Mouse (Mus musculus): ENCODE results near the gene Gpc6. TPM values are rescaled to one million over a fixed set of nuclear protein-coding genes. Genes with fewer than 3 reads are reported as not detected.

The Gpc6 gene
- polyA plus RNA-seq, 1 experiment from 2014 or later, result 18.8 TPM

- H3K4me3 ChIP-seq (ENCODE audit: low read depth, low read length), result no peak overlapping the region
- H3K27ac ChIP-seq (ENCODE audit: low read depth, low read length), result no peak overlapping the region
- H3K4me2 ChIP-seq, result no peak overlapping the region
- ATAC-seq (replicated peaks; ENCODE audit: low FRiP score), result no peak
- no peaks in the 10 kb centered on the region for H3K27me3 ChIP-seq (replicated peaks; ENCODE audit: control insufficient read depth, insufficient read depth, low read length)
- H3K9me3 ChIP-seq (ENCODE audit: control insufficient read depth, low read length), result no peaks in the 10 kb centered on the region
- no peak overlapping the region for H3K9ac ChIP-seq (ENCODE audit: low read depth, low read length)
- H3K4me1 ChIP-seq (replicated peaks; ENCODE audit: control insufficient read depth, insufficient read depth, low read length), result no peaks in the 10 kb centered on the region
- no peaks in the 10 kb centered on the region for H3K36me3 ChIP-seq (ENCODE audit: control insufficient read depth, insufficient read depth, low read length)
- WGBS, result 61% methylated on average over 3 of the region's 3 CpGs
- DNase-seq (ENCODE audit: low spot score), result no peak
Measured at GRCm38 (mm10) chr14:117882222-117882621, 957.1 kb downstream of the Gpc6 start.

- Histone ChIP-seq H3K27me3 (replicated peaks; ENCODE audit: control insufficient read depth, insufficient read depth, low read length) (no peaks in the 10 kb centered on the region), H3K9ac (ENCODE audit: low read depth, low read length) (no peak overlapping the region), H3K4me1 (replicated peaks; ENCODE audit: control insufficient read depth, insufficient read depth, low read length) (no peaks in the 10 kb centered on the region), H3K4me3 (ENCODE audit: low read depth, low read length) (no peak overlapping the region), H3K4me2 (no peak overlapping the region), H3K27ac (ENCODE audit: low read depth, low read length) (no peak overlapping the region), H3K9me3 (ENCODE audit: control insufficient read depth, low read length) (no peaks in the 10 kb centered on the region), H3K36me3 (ENCODE audit: control insufficient read depth, insufficient read depth, low read length) (no peaks in the 10 kb centered on the region)
- ATAC-seq (replicated peaks; ENCODE audit: low FRiP score), result no peak
- no peak for DNase-seq (ENCODE audit: low spot score)
- WGBS, result 55% methylated on average over 2 of the region's 2 CpGs
Measured at GRCm38 (mm10) chr14:117889653-117890052, 964.5 kb downstream of the Gpc6 start.

GRCm38 (mm10) chr14:117891426-117891825 is 966.3 kb downstream of the Gpc6 start:
- Histone ChIP-seq H3K4me3 (ENCODE audit: low read depth, low read length) (no peak overlapping the region), H3K27ac (ENCODE audit: low read depth, low read length) (no peak overlapping the region), H3K9me3 (ENCODE audit: control insufficient read depth, low read length) (no peaks in the 10 kb centered on the region), H3K9ac (ENCODE audit: low read depth, low read length) (no peak overlapping the region), H3K4me2 (no peak overlapping the region), H3K36me3 (ENCODE audit: control insufficient read depth, insufficient read depth, low read length) (no peaks in the 10 kb centered on the region), H3K4me1 (replicated peaks; ENCODE audit: control insufficient read depth, insufficient read depth, low read length) (no peaks in the 10 kb centered on the region), H3K27me3 (replicated peaks; ENCODE audit: control insufficient read depth, insufficient read depth, low read length) (no peaks in the 10 kb centered on the region)
- DNase-seq (ENCODE audit: low spot score) (no peak), ATAC-seq (replicated peaks; ENCODE audit: low FRiP score) (no peak)
- WGBS, result 74% methylated on average over 7 of the region's 7 CpGs

- DNase-seq (ENCODE audit: low spot score) (no peak), ATAC-seq (replicated peaks; ENCODE audit: low FRiP score) (no peak)
- H3K27ac ChIP-seq (ENCODE audit: low read depth, low read length), result no peak overlapping the region
- no peak overlapping the region for H3K9ac ChIP-seq (ENCODE audit: low read depth, low read length)
- H3K9me3 ChIP-seq (ENCODE audit: control insufficient read depth, low read length), result no peaks in the 10 kb centered on the region
- no peaks in the 10 kb centered on the region for H3K36me3 ChIP-seq (ENCODE audit: control insufficient read depth, insufficient read depth, low read length)
- H3K4me1 ChIP-seq (replicated peaks; ENCODE audit: control insufficient read depth, insufficient read depth, low read length), result no peaks in the 10 kb centered on the region
- H3K4me2 ChIP-seq, result no peak overlapping the region
- H3K27me3 ChIP-seq (replicated peaks; ENCODE audit: control insufficient read depth, insufficient read depth, low read length), result no peaks in the 10 kb centered on the region
- WGBS, result 84% methylated on average over 4 of the region's 4 CpGs
- H3K4me3 ChIP-seq (ENCODE audit: low read depth, low read length), result no peak overlapping the region
Measured at GRCm38 (mm10) chr14:117892026-117892425, 966.9 kb downstream of the Gpc6 start.

GRCm38 (mm10) chr14:117894869-117895538 is 969.9 kb downstream of the Gpc6 start:
- no peak for DNase-seq (ENCODE audit: low spot score)
- no peaks in the 10 kb centered on the region for H3K36me3 ChIP-seq (ENCODE audit: control insufficient read depth, insufficient read depth, low read length)
- 84% methylated on average over 10 of the region's 10 CpGs for WGBS
- H3K4me1 ChIP-seq (replicated peaks; ENCODE audit: control insufficient read depth, insufficient read depth, low read length), result no peaks in the 10 kb centered on the region
- H3K4me3 ChIP-seq (ENCODE audit: low read depth, low read length), result no peak overlapping the region
- no peak overlapping the region for H3K9ac ChIP-seq (ENCODE audit: low read depth, low read length)
- ATAC-seq (replicated peaks; ENCODE audit: low FRiP score), result no peak
- no peak overlapping the region for H3K27ac ChIP-seq (ENCODE audit: low read depth, low read length)
- no peaks in the 10 kb centered on the region for H3K9me3 ChIP-seq (ENCODE audit: control insufficient read depth, low read length)
- H3K27me3 ChIP-seq (replicated peaks; ENCODE audit: control insufficient read depth, insufficient read depth, low read length), result no peaks in the 10 kb centered on the region
- no peak overlapping the region for H3K4me2 ChIP-seq

GRCm38 (mm10) chr14:117895539-117895912 is 970.4 kb downstream of the Gpc6 start:
- Histone ChIP-seq H3K36me3 (ENCODE audit: control insufficient read depth, insufficient read depth, low read length) (no peaks in the 10 kb centered on the region), H3K9me3 (ENCODE audit: control insufficient read depth, low read length) (no peaks in the 10 kb centered on the region), H3K4me2 (no peak overlapping the region), H3K27me3 (replicated peaks; ENCODE audit: control insufficient read depth, insufficient read depth, low read length) (no peaks in the 10 kb centered on the region), H3K27ac (ENCODE audit: low read depth, low read length) (no peak overlapping the region), H3K4me1 (replicated peaks; ENCODE audit: control insufficient read depth, insufficient read depth, low read length) (no peaks in the 10 kb centered on the region), H3K9ac (ENCODE audit: low read depth, low read length) (no peak overlapping the region), H3K4me3 (ENCODE audit: low read depth, low read length) (no peak overlapping the region)
- no peak for ATAC-seq (replicated peaks; ENCODE audit: low FRiP score)
- WGBS, result 87% methylated on average over 16 of the region's 16 CpGs
- DNase-seq (ENCODE audit: low spot score), result no peak

DNA sequence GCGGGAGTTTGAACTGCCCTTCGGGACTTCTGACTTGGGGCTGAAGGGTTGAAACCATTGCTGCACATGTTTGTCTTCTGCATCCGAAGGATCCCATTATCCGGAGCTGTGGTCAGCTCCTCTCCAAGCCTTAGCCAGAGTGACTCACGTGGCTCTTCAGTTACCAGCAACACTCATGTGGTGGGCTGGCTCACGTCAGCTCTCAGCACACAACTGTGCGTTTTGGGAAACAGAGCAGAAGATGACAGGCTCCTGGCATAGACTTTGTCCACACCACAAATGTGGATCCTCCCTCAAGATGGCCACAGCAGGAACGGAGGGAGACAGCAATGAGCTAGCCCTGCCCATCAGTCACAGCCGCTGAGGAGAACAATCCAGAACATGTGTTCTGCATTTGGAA is 979.2 kb downstream of the Gpc6 start:
- no peak for DNase-seq (ENCODE audit: low spot score)
- H3K4me1 ChIP-seq (replicated peaks; ENCODE audit: control insufficient read depth, insufficient read depth, low read length), result peaks cover 5% of the 10 kb centered on the region
- no peak for ATAC-seq (replicated peaks; ENCODE audit: low FRiP score)
- no peaks in the 10 kb centered on the region for H3K9me3 ChIP-seq (ENCODE audit: control insufficient read depth, low read length)
- no peak overlapping the region for H3K4me3 ChIP-seq (ENCODE audit: low read depth, low read length)
- H3K36me3 ChIP-seq (ENCODE audit: control insufficient read depth, insufficient read depth, low read length), result no peaks in the 10 kb centered on the region
- no peaks in the 10 kb centered on the region for H3K27me3 ChIP-seq (replicated peaks; ENCODE audit: control insufficient read depth, insufficient read depth, low read length)
- no peak overlapping the region for H3K27ac ChIP-seq (ENCODE audit: low read depth, low read length)
- 76% methylated on average over 9 of the region's 9 CpGs for WGBS
- H3K4me2 ChIP-seq, result no peak overlapping the region
- H3K9ac ChIP-seq (ENCODE audit: low read depth, low read length), result no peak overlapping the region

DNA sequence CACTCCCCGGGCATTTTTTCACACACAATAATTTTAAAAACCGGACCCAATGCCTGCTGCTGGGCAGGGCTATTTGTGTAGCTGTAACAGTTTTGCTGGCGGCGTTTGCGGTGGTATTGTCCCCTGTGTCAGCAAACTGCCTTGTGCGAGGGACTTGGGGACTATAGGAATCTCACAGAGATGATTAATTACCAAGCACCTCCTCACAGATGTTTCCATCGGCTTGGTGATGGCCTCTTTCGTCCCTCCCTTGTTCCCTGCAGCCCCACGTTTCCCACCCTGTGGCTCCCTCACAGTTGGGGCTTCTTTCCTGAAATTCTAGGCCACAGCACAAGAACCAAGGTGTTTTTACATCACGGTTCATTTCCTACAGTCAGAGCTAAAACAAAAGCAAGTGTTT is 980.6 kb downstream of the Gpc6 start:
- no peak for ATAC-seq (replicated peaks; ENCODE audit: low FRiP score)
- peaks cover 7% of the 10 kb centered on the region for H3K4me1 ChIP-seq (replicated peaks; ENCODE audit: control insufficient read depth, insufficient read depth, low read length)
- no peak for DNase-seq (ENCODE audit: low spot score)
- no peaks in the 10 kb centered on the region for H3K9me3 ChIP-seq (ENCODE audit: control insufficient read depth, low read length)
- WGBS, result 69% methylated on average over 10 of the region's 10 CpGs
- no peak overlapping the region for H3K9ac ChIP-seq (ENCODE audit: low read depth, low read length)
- H3K4me2 ChIP-seq, result no peak overlapping the region
- no peaks in the 10 kb centered on the region for H3K27me3 ChIP-seq (replicated peaks; ENCODE audit: control insufficient read depth, insufficient read depth, low read length)
- no peak overlapping the region for H3K27ac ChIP-seq (ENCODE audit: low read depth, low read length)
- no peak overlapping the region for H3K4me3 ChIP-seq (ENCODE audit: low read depth, low read length)
- H3K36me3 ChIP-seq (ENCODE audit: control insufficient read depth, insufficient read depth, low read length), result no peaks in the 10 kb centered on the region

DNA sequence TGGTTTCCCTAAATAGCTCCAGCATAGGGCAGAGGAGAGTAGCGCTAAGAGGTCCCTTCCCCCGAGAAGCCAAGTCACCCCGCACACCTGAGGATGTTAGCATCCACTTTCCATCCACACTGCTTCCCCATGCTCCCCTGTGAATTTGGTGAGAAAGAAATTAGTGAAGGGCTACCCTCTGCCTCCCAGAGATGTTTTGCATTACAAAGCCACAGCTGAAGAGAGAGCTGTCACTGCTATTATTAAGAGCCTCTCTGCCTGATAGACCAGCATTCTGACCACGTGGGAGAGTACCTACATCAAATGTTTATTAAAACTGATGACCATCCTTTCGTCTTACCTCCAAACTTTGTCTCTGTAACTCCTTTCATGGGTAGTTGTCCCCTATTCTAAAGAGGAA is 981.2 kb downstream of the Gpc6 start:
- 66% methylated on average over 5 of the region's 5 CpGs for WGBS
- Histone ChIP-seq H3K36me3 (ENCODE audit: control insufficient read depth, insufficient read depth, low read length) (no peaks in the 10 kb centered on the region), H3K27me3 (replicated peaks; ENCODE audit: control insufficient read depth, insufficient read depth, low read length) (no peaks in the 10 kb centered on the region), H3K4me1 (replicated peaks; ENCODE audit: control insufficient read depth, insufficient read depth, low read length) (peaks cover 7% of the 10 kb centered on the region), H3K9ac (ENCODE audit: low read depth, low read length) (no peak overlapping the region), H3K27ac (ENCODE audit: low read depth, low read length) (no peak overlapping the region), H3K9me3 (ENCODE audit: control insufficient read depth, low read length) (no peaks in the 10 kb centered on the region), H3K4me3 (ENCODE audit: low read depth, low read length) (no peak overlapping the region), H3K4me2 (no peak overlapping the region)
- DNase-seq (ENCODE audit: low spot score), result no peak
- no peak for ATAC-seq (replicated peaks; ENCODE audit: low FRiP score)

Data from liver, embryonic 11.5 days (tissue).